8 mouse cellular contexts compared by ENCODE assay signal in the genomic region with DNA sequence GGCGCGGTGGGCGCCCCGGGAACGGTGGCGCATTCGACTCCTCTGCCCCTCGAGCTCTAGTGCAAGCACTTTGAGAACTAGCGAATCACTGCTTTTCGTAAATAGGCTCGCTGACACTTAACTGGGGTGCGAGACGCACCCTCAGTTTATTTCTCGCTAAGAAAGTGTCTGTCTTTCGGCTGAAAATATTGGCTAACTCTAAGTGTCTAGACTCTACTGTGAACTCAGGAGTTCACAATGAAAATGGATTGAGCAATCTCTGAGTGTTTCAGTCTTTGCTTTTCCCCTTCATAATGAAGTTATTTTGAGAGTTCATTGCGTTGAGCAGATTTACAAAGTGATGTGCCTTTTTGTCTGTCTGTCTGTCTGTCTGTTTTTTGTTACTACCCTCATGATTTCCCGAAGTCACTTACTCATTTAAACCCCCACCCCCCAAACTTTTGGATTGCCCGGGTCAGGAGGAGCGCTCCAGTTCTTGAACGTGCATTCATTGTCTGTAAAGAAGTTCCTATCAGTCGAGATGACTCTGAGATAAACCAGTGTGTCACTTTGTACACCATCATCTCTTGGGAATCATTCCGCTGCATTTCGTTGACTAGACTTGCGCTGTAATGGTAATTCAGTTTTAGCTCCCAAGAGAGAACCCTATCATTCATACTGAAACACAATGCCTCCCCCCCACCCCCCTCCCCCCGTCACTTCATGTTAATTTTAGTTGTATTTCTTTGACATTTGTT. TPM values are rescaled to one million over a fixed set of nuclear protein-coding genes. Genes with fewer than 3 reads are reported as not detected.
DNase-seq lines count a peak whose midpoint lies in the region; ATAC-seq and TF ChIP-seq lines count a peak whose summit lies in the region.

No protein-coding gene starts in this region.

- no peak for DNase-seq in layer of hippocampus, adult 2 months (ENCODE audit: low spot score in 2 of 2)
- DNase-seq in layer of hippocampus, postnatal 14 days (ENCODE audit: low spot score in 2 of 2): no peak
- DNase-seq in Muller cell, postnatal 12 days (ENCODE audit: inconsistent ontology term): no peak
- no peak for DNase-seq in gastrocnemius, adult 8-10 months (ENCODE audit: low spot score in 2 of 2)
- no peak for DNase-seq in left cerebral cortex, adult 18-20 months (ENCODE audit: low spot score in 2 of 2)

- no peak for TF ChIP-seq CTCF in layer of hippocampus, adult 2 months (conservative IDR thresholded peaks at IDR 0.05)

- H3K36me3 ChIP-seq in hindbrain, embryonic 16.5 days (ENCODE audit: control insufficient read depth, insufficient read depth, low read length): no peaks in the 10 kb centered on the region
- H3K36me3 ChIP-seq in midbrain, embryonic 13.5 days: no peaks in the 10 kb centered on the region

- H3K9me3 ChIP-seq in hindbrain, embryonic 16.5 days (ENCODE audit: control insufficient read depth, low read length): no peaks in the 10 kb centered on the region; the same call in 1 of the 2 replicates
- no peaks in the 10 kb centered on the region for H3K9me3 ChIP-seq in midbrain, embryonic 13.5 days

- peak overlapping the region; percentile 89 for H3K27ac ChIP-seq in layer of hippocampus, adult 2 months
- H3K27ac ChIP-seq in brown adipose tissue, adult 24 weeks (replicated peaks; ENCODE audit: low read depth, low read length): peak overlapping the region; percentile 65
- H3K27ac ChIP-seq in hindbrain, embryonic 16.5 days (ENCODE audit: low read depth, low read length): peak overlapping the region; percentile 94
- H3K27ac ChIP-seq in midbrain, embryonic 13.5 days: peak overlapping the region; percentile 93

- H3K9ac ChIP-seq in hindbrain, embryonic 16.5 days (ENCODE audit: low read depth, low read length): peak overlapping the region; percentile 82
- H3K9ac ChIP-seq in midbrain, embryonic 13.5 days (replicated peaks): peak overlapping the region; percentile 78

- 0% methylated on average over 25 of the region's 25 CpGs for WGBS in hindbrain, embryonic 16.5 days
- WGBS in midbrain, embryonic 13.5 days: under 1% methylated on average over 25 of the region's 25 CpGs

- peak overlapping the region; percentile 75 for H3K4me3 ChIP-seq in layer of hippocampus, adult 2 months
- peak overlapping the region; percentile 86 for H3K4me3 ChIP-seq in brown adipose tissue, adult 24 weeks (ENCODE audit: insufficient read depth, low read depth, low read length)
- peak overlapping the region; percentile 91 for H3K4me3 ChIP-seq in hindbrain, embryonic 16.5 days (ENCODE audit: low read length)
- peak overlapping the region; percentile 70 for H3K4me3 ChIP-seq in midbrain, embryonic 13.5 days (replicated peaks)

- H3K4me1 ChIP-seq in brown adipose tissue, adult 24 weeks (ENCODE audit: control insufficient read depth, insufficient read depth, insufficient read length, low read length): peaks cover 2% of the 10 kb centered on the region; the same call in 1 of the 2 replicates
- peaks cover 9% of the 10 kb centered on the region for H3K4me1 ChIP-seq in hindbrain, embryonic 16.5 days (ENCODE audit: control insufficient read depth, insufficient read depth, low read depth, low read length)
- peaks cover 9% of the 10 kb centered on the region for H3K4me1 ChIP-seq in midbrain, embryonic 13.5 days (replicated peaks)

- no peak for ATAC-seq in hindbrain, embryonic 16.5 days
- no peak for ATAC-seq in midbrain, embryonic 13.5 days

- H3K4me2 ChIP-seq in hindbrain, embryonic 16.5 days (ENCODE audit: low read length): peak overlapping the region; percentile 91
- H3K4me2 ChIP-seq in midbrain, embryonic 13.5 days (replicated peaks): peak overlapping the region; percentile 76

- no peaks in the 10 kb centered on the region for H3K27me3 ChIP-seq in hindbrain, embryonic 16.5 days (replicated peaks; ENCODE audit: control insufficient read depth, insufficient read depth, low read length)
- no peaks in the 10 kb centered on the region for H3K27me3 ChIP-seq in midbrain, embryonic 13.5 days

RNA-seq across cellular contexts. Expression of a gene that starts 1.0 kb away (rescaled TPM):
- 10 to 100 TPM; 66.5 to 73.6 TPM for total RNA-seq in layer of hippocampus, adult 2 months (2021)
- 10 to 100 TPM; 70.2 to 71.3 TPM for total RNA-seq in layer of hippocampus, postnatal 14 days (2021)
- 16.2 and 24.8 TPM in 2 replicates for polyA plus RNA-seq in brown adipose tissue, adult 24 weeks (2012; ENCODE audit: insufficient read depth, insufficient read length, missing spikeins)
- polyA plus RNA-seq in hindbrain, embryonic 16.5 days (2015; fragmentation: Nextera tagmentation; extraction: Ambion mirVana): 13.0 and 15.6 TPM in 2 replicates
- polyA plus RNA-seq in midbrain, embryonic 13.5 days (2015; fragmentation: Nextera tagmentation; extraction: Ambion mirVana): 17.1 and 19.2 TPM in 2 replicates
- 10 to 100 TPM; 53.9 to 74.5 (median 64.0) TPM for total RNA-seq in gastrocnemius, adult 8-10 months (2022)
- total RNA-seq in left cerebral cortex, adult 18-20 months (2021): 10 to 100 TPM; 22.2 to 23.5 TPM
